Mouse (Mus musculus): ENCODE data around the gene Sod2. TPM values are rescaled to one million over a fixed set of nuclear protein-coding genes. Genes with fewer than 3 reads are reported as not detected.
"Not testable (repeated sequence)": the region's sequence is repeated elsewhere in the genome, so short reads cannot be mapped to it uniquely, and the experiment has no call there.

The Sod2 gene
- total and polyA plus RNA-seq, 3 experiments, result 284 to 320 (median 293) TPM

DNA sequence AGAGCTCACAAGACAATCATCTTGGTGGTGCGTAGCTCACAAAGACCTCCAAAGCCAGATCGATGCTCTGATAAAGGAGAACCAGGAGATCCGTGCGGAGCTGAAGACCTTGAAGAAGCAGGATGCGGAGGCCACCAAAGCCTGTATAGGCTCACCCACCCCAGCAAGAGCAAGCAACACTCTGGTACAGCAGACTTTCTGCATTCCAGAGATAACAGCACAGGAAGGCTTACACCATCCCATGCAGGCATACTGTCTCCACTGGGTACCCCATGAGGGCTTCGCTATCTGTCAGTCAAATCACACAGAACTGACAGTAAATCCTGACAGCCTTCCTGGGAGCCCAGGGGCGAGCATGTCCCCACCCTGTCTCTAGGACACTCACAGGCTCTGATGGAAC lies 56.2 kb downstream of the Sod2 start:
- not testable (repeated sequence) for H3K9me3 ChIP-seq (replicated peaks; ENCODE audit: insufficient read depth, low read length); H3K4me1 ChIP-seq (ENCODE audit: control insufficient read depth in 1 of 2, insufficient read depth in 2 of 2, low read length in 2 of 2); DNase-seq (ENCODE audit: low read depth, low spot score); H3K79me2 ChIP-seq (ENCODE audit: control insufficient read depth, insufficient read depth, low read length, poor library complexity); H3K9ac ChIP-seq (ENCODE audit: control insufficient read depth, low read depth, low read length, poor library complexity, severe bottlenecking); H3K27me3 ChIP-seq (ENCODE audit: control insufficient read depth in 1 of 2, insufficient read depth in 2 of 2, low read length in 2 of 2); H3K4me3 ChIP-seq (ENCODE audit: control insufficient read depth in 1 of 2, insufficient read depth in 1 of 2, low read depth in 2 of 2, low read length in 2 of 2); H3K27ac ChIP-seq (ENCODE audit: control insufficient read depth, low read depth, low read length); H3K36me3 ChIP-seq (ENCODE audit: control insufficient read depth in 1 of 2, insufficient read depth in 2 of 2, low read length in 2 of 2)

DNA sequence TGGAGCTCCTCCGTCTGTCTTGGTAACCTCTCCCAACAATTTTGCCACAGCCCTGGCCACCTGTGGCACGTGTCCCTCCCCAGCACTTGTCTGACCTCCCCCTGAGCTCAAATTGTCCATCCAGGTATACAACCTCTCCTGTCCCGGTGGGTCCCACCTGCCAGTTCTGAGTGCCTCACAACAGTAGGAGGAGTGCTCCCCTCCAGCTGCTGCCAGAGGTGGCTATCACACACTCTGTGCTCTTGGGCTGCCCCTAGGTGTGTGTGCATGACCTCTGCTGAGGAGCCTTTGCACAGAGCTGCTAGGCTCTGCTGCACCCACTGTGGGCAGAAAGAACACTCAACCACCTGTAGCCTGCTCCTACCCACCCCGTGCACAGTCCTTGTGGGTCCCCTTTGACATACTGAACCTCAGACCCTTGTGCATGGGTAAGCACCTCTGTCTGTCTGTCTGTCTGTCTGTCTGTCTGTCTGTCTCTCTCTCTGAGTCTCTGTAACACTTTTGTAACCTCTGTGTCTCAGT lies 61.3 kb downstream of the Sod2 start:
- H3K36me3 ChIP-seq (ENCODE audit: control insufficient read depth in 1 of 2, insufficient read depth in 2 of 2, low read length in 2 of 2); H3K79me2 ChIP-seq (ENCODE audit: control insufficient read depth, insufficient read depth, low read length, poor library complexity); H3K4me1 ChIP-seq (ENCODE audit: control insufficient read depth in 1 of 2, insufficient read depth in 2 of 2, low read length in 2 of 2); H3K27ac ChIP-seq (ENCODE audit: control insufficient read depth, low read depth, low read length); H3K4me3 ChIP-seq (ENCODE audit: control insufficient read depth in 1 of 2, insufficient read depth in 1 of 2, low read depth in 2 of 2, low read length in 2 of 2); H3K27me3 ChIP-seq (ENCODE audit: control insufficient read depth in 1 of 2, insufficient read depth in 2 of 2, low read length in 2 of 2); H3K9ac ChIP-seq (ENCODE audit: control insufficient read depth, low read depth, low read length, poor library complexity, severe bottlenecking); DNase-seq (ENCODE audit: low read depth, low spot score); H3K9me3 ChIP-seq (replicated peaks; ENCODE audit: insufficient read depth, low read length): not testable (repeated sequence)

DNA sequence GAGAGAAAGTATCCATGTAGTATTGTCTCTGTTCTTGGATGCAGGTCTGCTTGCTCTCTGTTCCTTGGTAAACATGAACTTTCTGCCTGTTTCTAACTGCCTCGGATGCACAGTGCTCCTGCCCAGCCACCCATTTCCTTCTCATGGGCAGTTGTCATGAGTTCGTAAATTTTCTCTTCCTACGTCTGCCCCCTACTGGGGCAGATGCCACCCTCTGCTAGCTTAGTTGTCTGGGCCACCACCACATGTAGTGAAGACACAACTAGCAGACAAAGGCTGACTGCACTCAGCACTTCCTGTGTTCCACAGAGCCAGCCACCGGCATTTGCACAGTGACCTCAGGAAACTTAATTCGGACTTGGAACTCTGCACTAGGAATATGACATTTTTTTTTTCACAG lies 62.6 kb downstream of the Sod2 start:
- H3K36me3 ChIP-seq (ENCODE audit: control insufficient read depth in 1 of 2, insufficient read depth in 2 of 2, low read length in 2 of 2); H3K27me3 ChIP-seq (ENCODE audit: control insufficient read depth in 1 of 2, insufficient read depth in 2 of 2, low read length in 2 of 2); H3K9ac ChIP-seq (ENCODE audit: control insufficient read depth, low read depth, low read length, poor library complexity, severe bottlenecking); H3K79me2 ChIP-seq (ENCODE audit: control insufficient read depth, insufficient read depth, low read length, poor library complexity); H3K4me1 ChIP-seq (ENCODE audit: control insufficient read depth in 1 of 2, insufficient read depth in 2 of 2, low read length in 2 of 2); H3K4me3 ChIP-seq (ENCODE audit: control insufficient read depth in 1 of 2, insufficient read depth in 1 of 2, low read depth in 2 of 2, low read length in 2 of 2); DNase-seq (ENCODE audit: low read depth, low spot score); H3K27ac ChIP-seq (ENCODE audit: control insufficient read depth, low read depth, low read length); H3K9me3 ChIP-seq (replicated peaks; ENCODE audit: insufficient read depth, low read length): not testable (repeated sequence)

Other genes starting within 250 kb of the Sod2 start
- 18.0 and 18.8 TPM in 2 replicates for gene Igf2r, start 237.2 kb upstream of the Sod2 start, total RNA-seq (2012; rRNA removed)
- gene Igf2r, start 237.2 kb upstream of the Sod2 start, polyA plus RNA-seq (2012; ENCODE audit: insufficient read depth in 1 of 2, insufficient read length in 2 of 2, low read depth in 1 of 2, low replicate concordance in 2 of 2, missing spikeins in 1 of 2), result 10 to 100 TPM; 18.3 to 21.7 TPM
- not detected in 2 replicates for gene Mas1, start 138.7 kb upstream of the Sod2 start, total RNA-seq (2012; rRNA removed)
- not detected for gene Mas1, start 138.7 kb upstream of the Sod2 start, polyA plus RNA-seq (2012; ENCODE audit: insufficient read depth in 1 of 2, insufficient read length in 2 of 2, low read depth in 1 of 2, low replicate concordance in 2 of 2, missing spikeins in 1 of 2)
- gene Mrgprh, start 130.8 kb upstream of the Sod2 start, total RNA-seq (2012; rRNA removed), result not detected in 2 replicates
- gene Mrgprh, start 130.8 kb upstream of the Sod2 start, polyA plus RNA-seq (2012; ENCODE audit: insufficient read depth in 1 of 2, insufficient read length in 2 of 2, low read depth in 1 of 2, low replicate concordance in 2 of 2, missing spikeins in 1 of 2), result not detected
- gene Pnldc1, start 96.6 kb upstream of the Sod2 start, total RNA-seq (2012; rRNA removed), result 0.36 and 0.54 TPM in 2 replicates
- 1 to 10 TPM in 1 of 2 experiments, not detected in 1; 1.1 TPM for gene Pnldc1, start 96.6 kb upstream of the Sod2 start, polyA plus RNA-seq (2012; ENCODE audit: insufficient read depth in 1 of 2, insufficient read length in 2 of 2, low read depth in 1 of 2, low replicate concordance in 2 of 2, missing spikeins in 1 of 2)
- 570 and 598 TPM in 2 replicates for gene Tcp1, start 91.1 kb upstream of the Sod2 start, total RNA-seq (2012; rRNA removed)
- gene Tcp1, start 91.1 kb upstream of the Sod2 start, polyA plus RNA-seq (2012; ENCODE audit: insufficient read depth in 1 of 2, insufficient read length in 2 of 2, low read depth in 1 of 2, low replicate concordance in 2 of 2, missing spikeins in 1 of 2), result 1,000 to 10,000 TPM in 1 of 2 experiments, 100 to 1,000 TPM in 1; 485 to 1,425 TPM
- gene Mrpl18, start 90.5 kb upstream of the Sod2 start, total RNA-seq (2012; rRNA removed), result 238 and 257 TPM in 2 replicates
- 100 to 1,000 TPM in 1 of 2 experiments, not detected in 1; 202 TPM for gene Mrpl18, start 90.5 kb upstream of the Sod2 start, polyA plus RNA-seq (2012; ENCODE audit: insufficient read depth in 1 of 2, insufficient read length in 2 of 2, low read depth in 1 of 2, low replicate concordance in 2 of 2, missing spikeins in 1 of 2)
- 13.6 and 14.6 TPM in 2 replicates for gene Acat3, start 66.2 kb upstream of the Sod2 start, total RNA-seq (2012; rRNA removed)
- 1 to 10 TPM in 1 of 2 experiments, not detected in 1; 1.0 TPM for gene Acat3, start 66.2 kb upstream of the Sod2 start, polyA plus RNA-seq (2012; ENCODE audit: insufficient read depth in 1 of 2, insufficient read length in 2 of 2, low read depth in 1 of 2, low replicate concordance in 2 of 2, missing spikeins in 1 of 2)
- 54.9 and 60.1 TPM in 2 replicates for gene Acat2, start 46.1 kb upstream of the Sod2 start, total RNA-seq (2012; rRNA removed)
- gene Acat2, start 46.1 kb upstream of the Sod2 start, polyA plus RNA-seq (2012; ENCODE audit: insufficient read depth in 1 of 2, insufficient read length in 2 of 2, low read depth in 1 of 2, low replicate concordance in 2 of 2, missing spikeins in 1 of 2), result 10 to 100 TPM in 1 of 2 experiments, not detected in 1; 33.8 TPM
- 61.1 and 63.5 TPM in 2 replicates for gene Wtap, start 12.7 kb upstream of the Sod2 start, total RNA-seq (2012; rRNA removed)
- gene Wtap, start 12.7 kb upstream of the Sod2 start, polyA plus RNA-seq (2012; ENCODE audit: insufficient read depth in 1 of 2, insufficient read length in 2 of 2, low read depth in 1 of 2, low replicate concordance in 2 of 2, missing spikeins in 1 of 2), result 10 to 100 TPM in 1 of 2 experiments, not detected in 1; 74.0 TPM
- gene Gpr31b, start 45.5 kb downstream of the Sod2 start, total RNA-seq (2012; rRNA removed), result 0.12 TPM in 1 of 2 replicates, not detected in the other
- under 1 TPM in 1 of 2 experiments, not detected in 1; 0.08 TPM for gene Gpr31b, start 45.5 kb downstream of the Sod2 start, polyA plus RNA-seq (2012; ENCODE audit: insufficient read depth in 1 of 2, insufficient read length in 2 of 2, low read depth in 1 of 2, low replicate concordance in 2 of 2, missing spikeins in 1 of 2)
- gene Tcp10b, start 54.3 kb downstream of the Sod2 start, total RNA-seq (2012; rRNA removed), result not detected in 2 replicates
- under 1 TPM in 1 of 2 experiments, not detected in 1; 0.06 TPM for gene Tcp10b, start 54.3 kb downstream of the Sod2 start, polyA plus RNA-seq (2012; ENCODE audit: insufficient read depth in 1 of 2, insufficient read length in 2 of 2, low read depth in 1 of 2, low replicate concordance in 2 of 2, missing spikeins in 1 of 2)
- gene Unc93a, start 125.0 kb downstream of the Sod2 start, total RNA-seq (2012; rRNA removed), result not detected in 2 replicates
- not detected for gene Unc93a, start 125.0 kb downstream of the Sod2 start, polyA plus RNA-seq (2012; ENCODE audit: insufficient read depth in 1 of 2, insufficient read length in 2 of 2, low read depth in 1 of 2, low replicate concordance in 2 of 2, missing spikeins in 1 of 2)
- not detected in 2 replicates for gene Smok2a, start 214.3 kb downstream of the Sod2 start, total RNA-seq (2012; rRNA removed)
- gene Smok2a, start 214.3 kb downstream of the Sod2 start, polyA plus RNA-seq (2012; ENCODE audit: insufficient read depth in 1 of 2, insufficient read length in 2 of 2, low read depth in 1 of 2, low replicate concordance in 2 of 2, missing spikeins in 1 of 2), result not detected
- gene Smok2b, start 223.4 kb downstream of the Sod2 start, total RNA-seq (2012; rRNA removed), result not detected in 2 replicates
- gene Smok2b, start 223.4 kb downstream of the Sod2 start, polyA plus RNA-seq (2012; ENCODE audit: insufficient read depth in 1 of 2, insufficient read length in 2 of 2, low read depth in 1 of 2, low replicate concordance in 2 of 2, missing spikeins in 1 of 2), result not detected

Data from MEL (cell line).